Mouse (Mus musculus) MEL (cell line): ENCODE measurements around the gene Nme7. TPM values are rescaled to one million over a fixed set of nuclear protein-coding genes. Genes with fewer than 3 reads are reported as not detected.

Experiments
- DNase-seq: peaks from one replicate; pipeline ENCODE4 v3.0.0; 2011; ENCODE audit warnings: low read depth, low spot score
- H3K27ac ChIP-seq: 2 replicates; pipeline ENCODE4 v1.5.1; 2012; ENCODE audit warnings: low read depth, mild to moderate bottlenecking, control low read depth, low read length, moderate library complexity; ENCODE audit not compliant: control insufficient read depth
- H3K27me3 ChIP-seq, 2 experiments: fragments of 150-350 bp in 1 of 2; sonication (generic) in 1 of 2; 2 replicates each; pipeline ENCODE4 v1.6.1; 2012; ENCODE audit warnings: low read length in 2 of 2, mild to moderate bottlenecking in 2 of 2, improper control_type of control experiment in 1 of 2, moderate library complexity in 1 of 2; ENCODE audit not compliant: insufficient read depth in 2 of 2, control insufficient read depth in 1 of 2
- H3K36me3 ChIP-seq, 2 experiments: 2 replicates each; pipeline ENCODE4 v1.6.1; 2012 to 2014; ENCODE audit warnings: low read length in 2 of 2, improper control_type of control experiment in 1 of 2, inconsistent platforms in 1 of 2, mild to moderate bottlenecking in 1 of 2; ENCODE audit not compliant: insufficient read depth in 2 of 2, control insufficient read depth in 1 of 2
- H3K4me1 ChIP-seq, 2 experiments: fragments of 150-350 bp in 1 of 2; sonication (generic) in 1 of 2; 2 replicates each; pipeline ENCODE4 v1.6.1; 2012; ENCODE audit warnings: low read length in 2 of 2, improper control_type of control experiment in 1 of 2, mild to moderate bottlenecking in 1 of 2; ENCODE audit not compliant: insufficient read depth in 2 of 2, control insufficient read depth in 1 of 2
- H3K4me3 ChIP-seq, 2 experiments: fragments of 150-350 bp in 1 of 2; sonication (generic) in 1 of 2; 2 replicates each; pipeline ENCODE4 v1.5.1; 2012; ENCODE audit warnings: low read depth in 2 of 2, low read length in 2 of 2, mild to moderate bottlenecking in 2 of 2, moderate library complexity in 2 of 2, control low read depth in 1 of 2, improper control_type of control experiment in 1 of 2; ENCODE audit not compliant: control insufficient read depth in 1 of 2, insufficient read depth in 1 of 2
- H3K79me2 ChIP-seq: 2 replicates; pipeline ENCODE4 v1.6.1; 2012; ENCODE audit warnings: mild to moderate bottlenecking, low read length, moderate library complexity; ENCODE audit not compliant: control insufficient read depth, poor library complexity, insufficient read depth
- H3K9ac ChIP-seq: 2 replicates; pipeline ENCODE4 v1.6.1; 2012; ENCODE audit warnings: low read depth, mild to moderate bottlenecking, control low read depth, low read length, moderate library complexity; ENCODE audit not compliant: control insufficient read depth, poor library complexity, severe bottlenecking
- H3K9me3 ChIP-seq: fragments of 150-350 bp; sonication (generic); replicated peaks from 2 replicates; pipeline ENCODE4 v1.6.1; 2012; ENCODE audit warnings: mild to moderate bottlenecking, low read length, improper control_type of control experiment, moderate library complexity; ENCODE audit not compliant: insufficient read depth
- ELF1 ChIP-seq: IDR thresholded peaks from 2 replicates; pipeline ENCODE4 v1.6.1; 2014; ENCODE audit warnings: low read depth, mild to moderate bottlenecking, inconsistent platforms, low read length, improper control_type of control experiment, moderate library complexity
- EP300 ChIP-seq, 2 experiments: IDR thresholded peaks; 2 replicates each; pipeline ENCODE4 v1.6.1; 2011; ENCODE audit warnings: improper control_type of control experiment in 2 of 2, low read length in 2 of 2, low read depth in 1 of 2, mild to moderate bottlenecking in 1 of 2
- HCFC1 ChIP-seq: IDR thresholded peaks from 2 replicates; pipeline ENCODE4 v1.6.1; 2012; ENCODE audit warnings: low read depth, mild to moderate bottlenecking, inconsistent platforms, low read length, improper control_type of control experiment, moderate library complexity
- MAFK ChIP-seq: IDR thresholded peaks from 2 replicates; pipeline ENCODE4 v1.6.1; 2011; ENCODE audit warnings: low read depth, mild to moderate bottlenecking, low read length, improper control_type of control experiment, borderline replicate concordance
- MYB ChIP-seq: IDR thresholded peaks from 2 replicates; pipeline ENCODE4 v1.6.1; 2011; ENCODE audit warnings: mild to moderate bottlenecking, low read depth, low read length, improper control_type of control experiment
- MYC ChIP-seq: IDR thresholded peaks from 2 replicates; pipeline ENCODE4 v1.6.1; 2011; ENCODE audit warnings: low read depth, mild to moderate bottlenecking, low read length, improper control_type of control experiment, moderate library complexity
- NELFE ChIP-seq: IDR thresholded peaks from 2 replicates; pipeline ENCODE4 v1.6.1; 2011; ENCODE audit warnings: low read depth, low read length, improper control_type of control experiment
- NRF1 ChIP-seq: IDR thresholded peaks from 2 replicates; pipeline ENCODE4 v1.6.1; 2014; ENCODE audit warnings: low read depth, mild to moderate bottlenecking, inconsistent platforms, low read length, improper control_type of control experiment, moderate library complexity; ENCODE audit not compliant: poor library complexity, insufficient read depth, severe bottlenecking
- RAD21 ChIP-seq: IDR thresholded peaks from 2 replicates; pipeline ENCODE4 v1.6.1; 2011; ENCODE audit warnings: mild to moderate bottlenecking, low read depth, low read length, improper control_type of control experiment
- TBP ChIP-seq: IDR thresholded peaks from 2 replicates; pipeline ENCODE4 v1.8.0; 2011; ENCODE audit warnings: low read depth, low read length, improper control_type of control experiment
- TCF12 ChIP-seq: IDR thresholded peaks from 2 replicates; pipeline ENCODE4 v1.6.1; 2014; ENCODE audit warnings: low read depth, mild to moderate bottlenecking, inconsistent platforms, low read length, improper control_type of control experiment, moderate library complexity
- USF2 ChIP-seq, 2 experiments: IDR thresholded peaks; 2 replicates each; pipeline ENCODE4 v1.6.1; 2011 to 2012; ENCODE audit warnings: improper control_type of control experiment in 2 of 2, low read length in 2 of 2, borderline replicate concordance in 1 of 2, inconsistent platforms in 1 of 2, low read depth in 1 of 2, mild to moderate bottlenecking in 1 of 2; ENCODE audit not compliant: insufficient read depth in 1 of 2
- ZNF384 ChIP-seq: IDR thresholded peaks from 2 replicates; pipeline ENCODE4 v1.6.1; 2012; ENCODE audit warnings: low read depth, mild to moderate bottlenecking, inconsistent platforms, low read length, improper control_type of control experiment
- polyA plus RNA-seq, 2 experiments: library from polyadenylated mRNA; stranded (reverse) in 1 of 2; unstranded in 1 of 2; fragments of >175 nt in 1 of 2; fragments of >200 nt in 1 of 2; gene quantifications; 2 replicates each; pipeline versions ENCODE4 v1.2.1 to v1.2.4; 2012; ENCODE audit warnings: low replicate concordance in 2 of 2, low read depth in 1 of 2; ENCODE audit not compliant: insufficient read length in 2 of 2, insufficient read depth in 1 of 2, missing spikeins in 1 of 2
- total RNA-seq: library from RNA; depleted of rRNA; stranded (reverse); fragments of 300-350 nt; gene quantifications from 2 replicates; pipeline ENCODE4 v1.2.3, GENCODE M21; 2012

Nme7 gene
- total and polyA plus RNA-seq, 3 experiments = 23.2 to 27.6 TPM; not detected in 1

GRCm38 (mm10) chr1:164318474-164318873 is 14.6 kb downstream of the Nme7 start:
- Histone ChIP-seq H3K27me3 (no peaks in the 10 kb centered on the region), H3K79me2 (no peaks in the 10 kb centered on the region), H3K4me1 (peaks cover 4 to 10% of the 10 kb centered on the region in 2 experiments), H3K27ac (no peak overlapping the region), H3K9me3 (no peaks in the 10 kb centered on the region), H3K4me3 (no peak overlapping the region), H3K36me3 (peaks cover 0 to 7% of the 10 kb centered on the region in 2 experiments; a peak in 2 of 4 replicates), H3K9ac (no peak overlapping the region)
- DNase-seq = no peak
- TF ChIP-seq MYC = no peak

- Histone ChIP-seq H3K4me1 (peaks cover 0 to 10% of the 10 kb centered on the region in 2 experiments), H3K9me3 (no peaks in the 10 kb centered on the region), H3K27ac (no peak overlapping the region), H3K27me3 (no peaks in the 10 kb centered on the region), H3K36me3 (peaks cover 0 to 7% of the 10 kb centered on the region in 2 experiments; a peak in 2 of 4 replicates), H3K4me3 (no peak overlapping the region), H3K9ac (0 out of 2 replicates have a peak overlapping the region, but pooled peaks have one; percentile 2)
- TF ChIP-seq TCF12 = 0 out of 2 replicates have a peak, but pooled peaks have one; percentile 8
- TF ChIP-seq HCFC1 = no peak
- peak; percentile 10 to 57; a peak in 2 of 4 replicates for TF ChIP-seq EP300 (IDR thresholded peaks at IDR 0.05; ENCODE audit: low read depth in 1 of 2, low read length in 2 of 2)
- TF ChIP-seq RAD21 = no peak
- no peak for TF ChIP-seq ELF1
- TF ChIP-seq USF2 (IDR thresholded peaks at IDR 0.05; ENCODE audit: borderline replicate concordance in 1 of 2, insufficient read depth in 1 of 2, low read depth in 1 of 2, low read length in 2 of 2) = no peak
- no peak for TF ChIP-seq ZNF384
- no peak for TF ChIP-seq NRF1
- TF ChIP-seq, all 39 proteins: peak for 2
- DNase-seq = peak; percentile 43
- no peaks in the 10 kb centered on the region for H3K79me2 ChIP-seq
Measured at GRCm38 (mm10) chr1:164319542-164320140, 15.7 kb downstream of the Nme7 start.

GRCm38 (mm10) chr1:164320731-164321130 is 16.8 kb downstream of the Nme7 start:
- Histone ChIP-seq H3K27ac (no peak overlapping the region), H3K79me2 (no peaks in the 10 kb centered on the region), H3K9ac (no peak overlapping the region), H3K9me3 (no peaks in the 10 kb centered on the region), H3K36me3 (peaks cover 0 to 5% of the 10 kb centered on the region in 2 experiments; a peak in 2 of 4 replicates), H3K4me3 (no peak overlapping the region), H3K4me1 (peaks cover 0 to 6% of the 10 kb centered on the region in 2 experiments; a peak in 3 of 4 replicates), H3K27me3 (no peaks in the 10 kb centered on the region)
- TF ChIP-seq MYB (no peak), NELFE (no peak), TBP (no peak), MAFK (no peak), MYC (no peak)
- DNase-seq = no peak
